Comparison of ENCODE assay signal across 22 mouse cellular contexts in genomic region chr12:103551422-103551821, GRCm38 (mm10). TPM values are rescaled to one million over a fixed set of nuclear protein-coding genes. Genes with fewer than 3 reads are reported as not detected.
"Had no signal": no experiment of that assay in that cellular context is flagged by ENCODE, and none has a peak within 500 bp of the region (broad histone marks: within the 10 kb centered on the region; RNA-seq: fewer than 3 reads in every experiment).

No protein-coding gene starts in this region.

- H3K4me3 ChIP-seq: lung, embryonic 15.5 days; megakaryocyte, embryonic 14.5 days; midbrain, embryonic 13.5 days; midbrain, embryonic 15.5 days; myocyte; neural tube, embryonic 13.5 days; neural tube, embryonic 15.5 days had no signal

- H3K9ac ChIP-seq: lung, embryonic 15.5 days; midbrain, embryonic 13.5 days; midbrain, embryonic 15.5 days; neural tube, embryonic 13.5 days; neural tube, embryonic 15.5 days had no signal

- DNase-seq: lung, adult 2 months; lung, postnatal 14 days; lung, postnatal 36 days; retina, postnatal 1 day; right cerebral cortex, adult 18-20 months; right cerebral cortex, postnatal 25 days; right cerebral cortex, postnatal 4 days; spleen, adult 18-20 months; thymus, adult 18-20 months; thymus, postnatal 14 days; thymus, postnatal 36 days had no signal

- H3K27me3 ChIP-seq: lung, embryonic 15.5 days; midbrain, embryonic 13.5 days; midbrain, embryonic 15.5 days; neural tube, embryonic 13.5 days; neural tube, embryonic 15.5 days had no signal

- H3K36me3 ChIP-seq: lung, embryonic 15.5 days; midbrain, embryonic 13.5 days; midbrain, embryonic 15.5 days; neural tube, embryonic 13.5 days; neural tube, embryonic 15.5 days had no signal

- H3K4me1 ChIP-seq: lung, embryonic 15.5 days; megakaryocyte, embryonic 14.5 days; midbrain, embryonic 13.5 days; midbrain, embryonic 15.5 days; neural tube, embryonic 13.5 days; neural tube, embryonic 15.5 days had no signal

- H3K27ac ChIP-seq: lung, embryonic 15.5 days; macrophage; midbrain, embryonic 13.5 days; midbrain, embryonic 15.5 days; neural tube, embryonic 13.5 days; neural tube, embryonic 15.5 days had no signal

- H3K4me2 ChIP-seq: lung, embryonic 15.5 days; midbrain, embryonic 11.5 days; midbrain, embryonic 13.5 days; midbrain, embryonic 15.5 days; neural tube, embryonic 13.5 days; neural tube, embryonic 15.5 days had no signal

- H3K9me3 ChIP-seq: lung, embryonic 15.5 days; megakaryocyte, embryonic 14.5 days; midbrain, embryonic 13.5 days; midbrain, embryonic 15.5 days; neural tube, embryonic 13.5 days; neural tube, embryonic 15.5 days had no signal

- ATAC-seq: lung, postnatal 0 days; midbrain, embryonic 13.5 days; midbrain, embryonic 15.5 days had no signal

RNA-seq across cellular contexts. Expression of gene Ppp4r4, which starts 19.3 kb away (rescaled TPM):
- total RNA-seq: megakaryocyte progenitor cell, adult 5-6 weeks had no signal
